Mouse (Mus musculus) c-Kit-positive CD71-negative TER-119-negative erythroid progenitor cells, embryonic 14.5 days (primary cell): Measurements from ENCODE around the gene Fndc5.
A peak's percentile ranks its signal among the peaks of the same experiment; 100 is the strongest.

Experiments
- DNase-seq: peaks from one replicate; pipeline ENCODE4 v3.0.0-alpha.2; 2013; ENCODE audit warnings: low read depth

Gene Fndc5

DNA sequence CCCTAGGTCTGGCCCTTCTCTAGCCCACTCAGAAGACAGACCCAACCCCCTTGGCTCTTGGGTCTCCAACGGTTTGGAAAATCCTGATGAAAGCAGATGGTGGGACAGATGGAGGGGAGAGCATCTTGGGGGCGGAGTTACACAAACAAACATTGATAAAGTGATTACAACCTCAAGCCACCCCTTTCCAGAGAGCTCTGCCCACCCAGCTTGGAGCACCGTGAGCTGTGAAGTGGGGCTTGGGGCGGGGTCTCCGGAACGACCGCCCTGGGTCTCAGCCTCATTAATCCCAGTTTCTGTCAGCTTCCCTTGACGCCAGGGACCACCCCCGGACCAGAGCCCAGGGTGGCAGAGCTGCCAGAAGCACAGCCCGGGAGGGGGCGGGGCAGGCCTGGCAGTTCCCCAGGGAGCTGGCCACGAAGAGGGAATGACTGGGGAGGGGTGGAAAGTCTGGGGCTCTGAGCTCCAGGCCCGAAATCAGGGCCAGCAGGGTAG is 12.1 kb upstream of the Fndc5 start:
- no peak for DNase-seq

DNA sequence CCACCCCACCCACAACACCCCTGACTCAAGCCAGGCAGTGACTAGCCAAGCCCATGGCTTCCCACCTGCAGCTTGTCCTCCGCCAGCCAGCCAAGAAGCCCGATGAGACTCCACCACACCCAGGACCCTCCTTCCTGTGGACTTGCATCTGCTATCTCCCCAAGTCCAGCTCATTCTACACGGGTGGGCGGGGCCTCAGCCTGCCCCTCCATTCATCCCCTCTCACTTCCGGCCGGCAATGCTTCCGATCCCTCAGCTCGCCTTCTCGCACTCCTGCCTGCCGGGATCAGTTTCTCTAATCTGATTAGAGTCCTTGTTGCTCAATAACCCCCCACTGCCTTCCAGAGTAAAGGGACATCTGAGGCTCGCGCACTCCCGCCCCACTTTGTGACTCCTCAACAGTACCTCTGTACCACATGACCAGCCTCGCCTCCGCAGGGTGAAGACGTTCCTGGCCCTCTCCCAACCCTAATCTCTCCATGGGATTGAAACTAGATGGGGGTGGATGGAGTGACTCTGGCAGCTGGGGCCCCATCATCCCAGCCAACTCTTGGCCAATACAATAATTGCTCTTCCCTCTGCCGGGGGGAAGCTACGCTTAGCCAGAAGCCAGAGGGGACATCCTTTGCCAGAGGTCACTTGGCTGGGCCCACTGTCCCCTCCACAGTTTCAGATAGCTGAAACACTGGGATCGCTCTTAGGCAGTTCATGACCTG is 10.9 kb upstream of the Fndc5 start:
- no peak for DNase-seq

- no peak for DNase-seq
Observed at GRCm38 (mm10) chr4:129128582-129129338, 8.0 kb upstream of the Fndc5 start.

DNA sequence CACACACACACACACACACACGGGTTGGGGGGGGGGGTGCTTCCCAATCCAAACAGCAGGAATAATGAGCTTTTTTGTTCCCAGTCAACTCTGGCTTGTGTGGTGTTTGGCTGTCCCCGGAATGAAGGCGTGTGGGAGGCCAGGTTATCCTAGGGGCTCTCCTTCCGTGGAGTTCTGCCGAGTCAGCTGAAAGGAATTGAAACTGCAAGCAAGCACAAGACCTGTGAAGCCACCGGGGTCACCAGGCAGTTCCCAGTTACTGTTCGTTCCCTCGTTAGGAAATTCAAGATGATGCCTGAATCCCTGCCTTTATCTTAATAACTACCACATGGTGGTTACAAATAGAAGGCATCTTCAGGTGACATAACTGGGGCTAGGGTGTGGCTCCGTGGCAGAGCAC is 7.4 kb upstream of the Fndc5 start:
- DNase-seq, result no peak

GRCm38 (mm10) chr4:129130149-129130548 is 6.7 kb upstream of the Fndc5 start:
- DNase-seq, result no peak

- DNase-seq, result no peak
Observed at GRCm38 (mm10) chr4:129130755-129131303, 6.0 kb upstream of the Fndc5 start.

GRCm38 (mm10) chr4:129134799-129135585 is 1.8 kb upstream of the Fndc5 start:
- DNase-seq, result peak; percentile 66

- no peak for DNase-seq
Observed at GRCm38 (mm10) chr4:129135637-129136036, 1.2 kb upstream of the Fndc5 start.

DNA sequence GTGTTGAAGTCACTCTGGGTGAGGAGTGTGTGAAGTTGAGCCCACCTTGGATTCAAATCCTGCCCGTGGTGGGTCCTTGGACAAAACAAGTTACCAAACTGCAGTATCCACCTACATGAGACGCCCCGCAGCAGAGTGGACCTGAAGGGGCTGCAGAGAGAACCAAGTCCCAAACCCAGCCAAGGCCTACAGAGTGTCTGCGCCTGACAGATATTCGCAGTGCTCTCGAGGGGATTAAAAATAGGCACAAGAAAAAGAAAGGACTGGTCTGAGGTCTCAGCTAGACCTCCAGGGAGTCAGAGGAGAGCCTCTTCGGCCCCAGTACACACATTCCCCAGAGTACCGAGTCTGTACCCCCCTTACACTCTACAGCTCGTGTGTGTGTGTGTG is 615 bp upstream of the Fndc5 start:
- no peak for DNase-seq

DNA sequence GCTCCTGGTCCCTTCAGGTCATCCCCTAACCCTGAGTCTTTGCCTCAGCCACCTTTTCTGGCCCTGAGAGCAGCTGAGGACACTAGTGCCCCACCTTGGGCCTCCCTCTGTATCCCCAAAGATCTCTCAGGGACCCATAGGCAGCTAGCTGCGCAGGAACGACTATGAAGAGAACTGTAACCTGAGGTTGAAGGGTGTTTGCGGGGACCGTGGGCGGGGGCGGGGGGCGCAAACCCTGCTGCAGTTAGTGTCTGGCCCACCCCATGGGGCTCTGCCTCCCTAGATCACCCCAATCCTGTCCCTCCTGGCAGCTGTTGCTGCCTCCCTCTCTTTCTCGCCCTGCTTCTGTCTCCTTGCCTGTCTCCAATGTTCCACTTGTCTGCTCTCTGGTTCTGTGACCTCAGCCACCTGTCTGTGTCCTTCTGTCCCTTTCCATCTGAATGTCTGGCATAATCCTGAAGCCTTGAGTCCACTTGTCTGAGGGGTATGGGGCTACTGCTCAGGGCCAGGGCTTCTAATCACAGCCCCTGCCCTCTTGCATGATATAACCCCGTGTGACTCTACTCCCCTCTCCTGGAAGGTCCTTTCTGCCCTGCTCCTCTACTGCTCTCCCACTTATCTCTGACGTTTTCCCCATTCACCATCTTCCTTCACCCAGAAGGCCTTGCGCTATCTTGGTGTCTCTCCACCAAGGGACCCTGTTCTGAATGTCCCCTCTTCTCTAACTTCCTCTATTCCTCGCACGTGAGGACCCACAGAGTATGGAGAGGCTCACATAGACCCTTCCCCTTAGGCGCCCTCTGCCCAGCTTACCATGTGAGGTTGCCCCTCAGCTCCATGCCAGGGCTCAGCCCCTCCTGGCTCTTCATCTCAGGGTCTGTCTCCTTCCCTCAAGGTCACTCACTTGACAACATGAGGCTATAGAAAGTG is 858 bp downstream of the Fndc5 start:
- DNase-seq, result no peak

DNA sequence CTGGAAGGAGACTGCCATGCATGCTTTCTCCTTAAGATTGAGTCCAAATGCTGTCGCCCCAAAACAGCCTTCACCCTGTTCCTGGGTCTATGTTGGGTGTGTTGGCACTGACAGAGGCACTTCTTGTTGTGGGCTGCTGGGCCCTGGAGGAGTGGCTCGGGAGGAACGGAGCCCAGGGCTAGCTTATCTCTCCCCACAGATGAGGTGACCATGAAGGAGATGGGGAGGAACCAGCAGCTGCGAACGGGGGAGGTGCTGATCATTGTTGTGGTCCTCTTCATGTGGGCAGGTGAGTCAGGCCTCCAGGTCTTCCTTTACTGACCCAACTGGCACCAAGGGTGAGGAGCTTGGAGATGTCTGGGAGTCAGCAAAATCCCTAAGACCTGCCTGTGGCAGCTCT is 2.8 kb downstream of the Fndc5 start:
- no peak for DNase-seq

DNA sequence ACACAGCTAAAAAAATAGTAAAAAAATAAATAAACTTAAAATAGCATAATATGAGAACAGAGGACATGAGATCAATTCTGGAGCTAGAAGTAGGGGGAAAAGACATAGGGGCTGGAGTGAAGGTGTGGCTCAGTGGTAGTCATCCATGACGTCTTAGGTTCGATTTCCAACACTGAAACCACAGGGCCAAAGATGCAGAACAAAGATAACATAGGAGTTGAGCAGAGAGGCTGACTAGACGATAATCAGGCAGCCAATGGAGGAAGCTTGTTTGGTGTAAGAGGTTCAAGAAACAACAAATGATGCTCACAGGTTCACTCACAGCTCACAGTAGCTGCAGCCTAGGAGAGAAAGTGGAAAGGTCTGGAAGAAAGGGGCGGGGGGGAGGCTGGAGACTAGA is 4.0 kb downstream of the Fndc5 start:
- DNase-seq, result no peak

- DNase-seq, result no peak
Observed at GRCm38 (mm10) chr4:129141560-129142438, 5.0 kb downstream of the Fndc5 start.

DNA sequence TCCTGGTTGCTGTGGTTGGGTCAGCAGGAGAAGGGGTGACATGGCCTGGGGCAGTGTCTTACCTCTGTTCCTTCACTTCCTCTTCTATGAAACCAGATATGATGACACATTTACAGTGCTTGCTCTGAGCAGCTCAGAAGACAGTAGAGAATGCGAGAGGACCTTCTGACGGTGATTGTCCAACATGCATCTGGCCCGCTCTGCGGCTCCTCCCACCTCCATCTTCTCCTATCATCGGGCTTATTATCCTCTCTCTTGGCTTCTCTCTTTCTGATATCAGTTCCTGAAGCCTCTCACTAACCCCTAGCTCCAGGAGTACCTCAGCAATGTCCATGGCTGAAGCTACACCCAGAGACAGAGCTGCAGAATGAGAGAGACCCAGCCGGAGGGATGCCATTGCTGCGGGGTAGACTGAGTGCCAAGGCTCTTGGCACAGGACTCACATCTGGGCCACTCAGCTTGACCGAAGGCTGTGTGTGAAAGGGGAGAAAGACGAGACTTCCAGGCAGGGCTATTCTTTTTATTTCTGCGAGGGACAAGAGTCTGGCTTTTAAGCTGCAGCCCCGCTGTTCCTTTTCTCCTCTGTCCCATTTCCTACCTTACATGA is 5.7 kb downstream of the Fndc5 start:
- no peak for DNase-seq

DNA sequence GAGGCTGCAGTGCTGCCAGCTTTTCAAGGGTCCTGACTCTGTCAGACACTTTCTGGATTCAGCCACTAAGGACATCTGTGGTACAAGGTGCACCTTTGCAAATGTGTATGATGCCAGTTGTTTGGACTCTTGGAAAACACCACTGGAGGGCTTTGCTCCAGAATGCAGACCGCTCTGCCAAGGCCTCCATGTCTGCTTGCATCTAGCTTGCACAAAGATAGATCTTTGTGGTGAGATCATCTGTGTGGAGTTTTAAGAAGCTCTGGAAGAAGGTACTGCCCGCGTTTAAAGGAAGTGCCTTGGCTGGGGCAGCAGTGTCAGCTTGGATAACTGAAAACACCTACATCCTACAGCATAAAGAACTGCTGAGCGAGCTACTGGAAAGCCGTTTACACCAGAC is 6.7 kb downstream of the Fndc5 start:
- no peak for DNase-seq

GRCm38 (mm10) chr4:129144401-129145367 is 7.9 kb downstream of the Fndc5 start:
- no peak for DNase-seq

DNA sequence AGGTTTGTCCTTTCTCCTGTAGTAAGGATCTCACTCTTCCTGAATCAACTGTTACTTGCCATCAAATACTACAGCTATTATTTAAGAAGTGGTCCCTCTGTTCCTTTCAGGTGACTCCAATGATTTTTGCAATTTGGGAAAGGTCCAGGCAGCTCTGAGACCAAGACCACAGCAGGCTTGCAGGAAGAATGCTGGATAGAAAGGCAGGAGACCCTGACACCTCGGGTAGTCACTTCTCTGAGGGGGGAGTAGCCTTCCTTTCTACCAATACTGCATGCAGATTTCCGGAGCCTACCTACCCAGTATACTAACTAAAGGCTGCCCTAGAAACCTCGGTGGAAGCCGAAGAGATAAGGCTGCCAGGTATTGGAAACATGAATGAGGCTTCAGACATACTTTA is 8.6 kb downstream of the Fndc5 start:
- no peak for DNase-seq

DNA sequence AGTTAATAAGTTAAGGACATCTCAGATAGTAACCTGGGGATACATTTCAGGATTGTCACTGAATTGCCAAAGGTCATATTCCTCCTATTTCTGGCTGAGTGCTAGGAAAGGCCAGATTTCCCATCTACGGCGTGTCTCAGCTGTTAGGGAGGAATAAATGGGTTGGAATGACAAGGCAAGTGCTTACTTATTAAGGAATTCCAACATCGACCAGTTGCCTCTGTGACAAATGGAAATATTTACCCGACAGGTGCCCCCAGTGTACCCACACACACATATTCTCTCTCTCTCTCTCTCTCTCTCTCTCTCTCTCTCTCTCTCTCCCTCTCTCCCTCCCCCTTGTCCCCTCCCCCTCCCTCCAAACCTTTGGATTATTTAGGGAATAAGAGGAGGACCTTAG is 9.1 kb downstream of the Fndc5 start:
- DNase-seq, result no peak

GRCm38 (mm10) chr4:129146392-129146791 is 9.6 kb downstream of the Fndc5 start:
- no peak for DNase-seq
